Mouse (Mus musculus) hematopoietic stem cell, adult 5-6 weeks (primary cell): Measurements from ENCODE around the gene Numbl. TPM values are rescaled to one million over a fixed set of nuclear protein-coding genes. Genes with fewer than 3 reads are reported as not detected.

ENCODE experiments used
- ATAC-seq, 2 experiments: fragments of 125-278 bp in 1 of 2; replicated peaks in 1 of 2; 2 replicates each; pipeline ENCODE4 v1.8.0; 2016 to 2017; ENCODE audit warnings: inconsistent platforms in 2 of 2, mild to moderate bottlenecking in 2 of 2, moderate number of reproducible peaks in 2 of 2, low read depth in 1 of 2, moderate TSS enrichment in 1 of 2; ENCODE audit not compliant: low FRiP score in 2 of 2, poor library complexity in 2 of 2, severe bottlenecking in 2 of 2, insufficient read depth in 1 of 2, low TSS enrichment in 1 of 2
- total RNA-seq: library from RNA; stranded (forward); fragments of 172-1452, 232-1000 nt; gene quantifications from 2 replicates; pipeline ENCODE4 v1.2.3, GENCODE M21; 2017

Gene Numbl
- 1.6 and 2.4 TPM in 2 replicates for total RNA-seq

DNA sequence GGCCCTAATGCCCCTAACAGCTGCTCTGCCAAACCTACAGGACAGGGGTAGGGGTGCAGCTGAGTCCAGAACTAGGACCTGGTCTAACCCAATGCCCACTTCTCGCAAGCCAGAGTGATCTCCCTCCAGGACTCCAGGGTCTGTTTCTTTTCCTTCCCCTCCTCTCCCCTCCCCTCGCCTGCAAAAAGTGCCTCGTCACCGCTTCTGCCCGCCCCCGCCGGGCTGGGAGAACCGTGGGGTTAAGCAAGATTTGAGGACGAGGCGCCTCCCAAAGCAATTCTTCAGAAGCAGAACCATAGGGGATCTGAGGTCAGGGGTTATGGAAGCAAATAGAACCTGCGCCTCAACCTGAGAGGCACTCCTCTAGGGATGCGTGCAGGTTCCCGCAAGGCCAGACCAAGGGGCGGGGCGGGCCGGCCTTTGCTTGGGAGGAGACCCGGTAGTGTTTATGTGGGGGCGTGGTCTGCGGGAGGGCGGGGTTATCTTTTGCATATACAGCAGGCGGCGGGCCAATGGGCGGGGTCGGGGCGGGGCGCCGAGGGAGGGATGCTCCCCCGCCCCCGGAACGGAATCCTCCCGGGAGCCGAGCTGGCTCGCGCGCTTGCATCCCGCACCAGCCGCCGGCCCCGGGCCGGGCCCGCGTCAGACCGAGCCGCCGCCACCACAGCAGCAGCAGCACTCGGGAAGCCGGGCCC, at the start of gene Numbl:
TSS of gene Numbl (plus strand) at position 229 of the 695 bp plus-strand sequence.
- ATAC-seq, result peak; percentile 74 to 78

DNA sequence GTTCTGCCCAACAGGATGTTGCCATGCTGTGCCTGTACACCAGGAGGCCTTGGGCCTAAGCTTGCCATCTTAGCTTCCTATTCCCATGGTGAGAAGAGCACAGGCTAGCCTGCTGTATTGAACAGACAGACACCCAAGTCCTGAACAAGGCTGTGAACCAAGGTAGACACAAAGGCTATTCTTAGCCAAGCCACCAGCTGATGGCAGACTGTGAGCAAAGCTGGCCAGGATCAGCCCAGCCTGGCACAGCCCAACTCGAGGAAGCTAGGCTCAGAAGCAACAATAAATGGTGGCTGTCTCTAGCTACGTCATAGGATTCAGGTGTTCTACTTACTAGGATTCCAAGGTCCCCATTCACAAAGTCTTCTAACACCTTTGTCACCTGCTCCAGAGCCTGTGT, 45.6 kb upstream of the Numbl start:
- no peak for ATAC-seq

DNA sequence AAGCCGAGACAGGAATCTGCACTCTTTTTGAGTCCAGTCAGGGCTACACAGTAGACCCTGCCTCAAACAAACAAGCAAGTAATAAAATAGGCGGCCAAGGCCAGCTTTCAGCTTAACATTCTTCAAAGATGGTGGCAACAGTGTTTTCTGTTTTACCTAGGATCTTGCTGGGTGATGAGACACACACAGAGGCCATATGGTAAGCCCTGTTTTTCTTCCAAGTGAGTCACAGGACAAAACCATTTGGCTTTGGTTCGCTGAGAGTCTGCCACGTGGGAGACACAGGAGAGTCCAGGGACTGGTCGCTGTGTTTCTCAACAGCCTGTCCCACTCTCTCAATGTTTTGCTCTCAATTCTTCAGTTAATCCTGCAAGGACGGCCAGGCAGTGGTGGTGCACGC, 39.6 kb upstream of the Numbl start:
- ATAC-seq, result no peak

DNA sequence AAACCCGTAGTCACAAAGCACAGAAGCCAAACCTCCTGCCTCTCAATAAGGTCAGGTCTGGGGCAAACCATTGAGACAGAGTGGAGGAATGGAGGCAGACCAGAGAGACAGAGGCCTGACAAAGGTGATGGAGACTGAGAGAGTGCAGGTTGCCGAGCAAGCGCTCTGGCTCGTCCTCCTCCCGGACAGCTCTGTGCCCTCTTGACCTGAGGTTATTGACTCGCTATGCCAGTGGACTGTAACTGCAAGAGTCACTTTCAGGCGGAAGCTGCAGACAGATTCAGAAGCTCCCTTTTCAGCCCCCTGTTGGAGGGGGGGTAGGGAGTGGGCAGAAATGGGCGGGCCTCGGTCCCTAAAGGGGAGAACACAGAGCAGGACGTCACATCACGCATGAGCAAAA, 38.3 kb upstream of the Numbl start:
- ATAC-seq, result no peak

DNA sequence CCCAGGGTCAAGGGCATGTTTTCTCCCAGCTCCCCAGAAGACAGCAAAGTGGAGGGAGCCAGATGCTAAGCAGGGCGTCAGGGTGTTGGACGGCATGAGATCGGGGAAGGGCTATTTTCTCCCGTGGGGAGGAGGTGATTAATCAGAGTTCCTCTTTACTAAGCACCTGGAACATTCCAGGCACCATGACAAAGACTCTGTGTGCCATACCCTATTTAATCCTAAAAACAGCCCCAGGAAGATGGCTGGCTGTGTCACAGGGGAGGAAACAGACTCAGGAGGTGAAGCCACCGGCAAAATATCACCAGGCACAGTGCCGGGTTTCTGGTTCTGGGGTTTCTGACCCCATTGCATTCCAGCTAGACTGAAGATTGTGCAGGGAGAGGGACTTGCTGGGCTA, 36.3 kb upstream of the Numbl start:
- no peak for ATAC-seq

DNA sequence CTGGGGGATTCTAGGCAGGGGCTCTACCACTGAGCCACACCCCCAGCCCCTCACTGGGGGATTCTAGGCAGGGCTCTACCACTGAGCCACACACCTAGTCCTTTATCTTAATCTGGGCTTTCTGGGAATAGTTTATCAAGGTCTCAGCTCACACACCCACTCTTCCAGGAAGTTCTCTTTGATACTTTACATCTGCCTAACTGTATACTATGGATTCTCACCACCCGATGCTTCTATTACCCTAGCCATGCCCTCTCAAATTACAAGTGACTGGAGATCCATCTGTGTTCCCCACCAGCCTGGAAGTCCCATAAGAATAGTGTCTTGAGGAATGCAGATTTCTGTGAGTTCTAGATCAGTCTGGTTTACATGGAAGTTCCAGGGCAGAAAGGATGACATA, 35.7 kb upstream of the Numbl start:
- ATAC-seq, result no peak

DNA sequence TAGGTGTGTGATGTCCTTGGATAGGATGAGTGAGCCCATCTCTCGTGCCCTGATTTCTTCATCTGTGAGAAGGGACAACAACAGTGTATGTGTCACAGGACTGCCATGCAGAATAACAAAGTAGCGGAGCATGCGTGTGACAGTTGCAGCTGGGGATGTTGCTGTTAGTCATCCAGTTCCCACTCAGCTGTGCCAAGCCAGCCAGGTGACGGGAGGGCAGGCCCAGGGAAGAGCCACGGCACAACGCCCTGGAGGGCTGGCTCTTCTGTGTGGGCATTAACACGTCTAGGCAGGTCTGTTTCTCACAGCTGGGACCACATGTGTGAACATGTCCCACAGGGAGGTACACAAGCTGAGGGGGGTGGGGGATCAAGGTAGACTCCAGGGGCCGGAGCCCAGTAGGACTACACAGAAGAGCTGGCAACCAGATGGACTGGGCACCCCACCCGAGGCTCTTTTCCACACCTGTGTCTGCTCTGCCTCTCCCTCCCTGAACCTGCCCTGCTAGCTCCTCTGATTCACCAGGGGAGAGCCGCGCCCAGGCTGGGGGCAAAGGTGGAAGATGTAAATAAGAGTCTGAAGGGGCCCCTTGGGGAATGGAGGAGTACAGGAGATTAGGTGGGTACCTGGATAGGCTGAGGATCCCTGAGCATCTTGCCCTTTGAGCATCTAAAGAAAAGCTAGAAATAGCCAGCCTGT, 33.2 kb upstream of the Numbl start:
- no peak for ATAC-seq

DNA sequence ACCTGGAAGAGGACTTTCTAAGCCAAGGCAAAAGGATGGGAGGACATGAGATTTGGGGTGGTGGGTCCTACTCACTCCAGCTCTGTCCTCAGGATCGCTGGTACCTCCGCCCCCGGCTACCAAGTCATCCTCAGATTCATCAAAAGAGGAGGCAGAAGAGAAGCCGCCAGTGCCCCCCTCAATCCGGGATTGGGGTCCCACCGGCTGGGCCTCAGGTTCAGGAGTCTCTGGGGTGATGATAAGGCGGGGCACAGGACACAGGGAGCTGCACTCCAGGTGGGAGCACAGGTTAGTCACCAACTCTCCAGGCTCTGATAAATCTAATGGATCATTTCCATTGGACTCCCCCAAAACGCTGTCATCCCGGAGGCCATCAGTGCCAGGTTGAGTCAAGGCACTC, 31.0 kb upstream of the Numbl start:
- ATAC-seq, result no peak

DNA sequence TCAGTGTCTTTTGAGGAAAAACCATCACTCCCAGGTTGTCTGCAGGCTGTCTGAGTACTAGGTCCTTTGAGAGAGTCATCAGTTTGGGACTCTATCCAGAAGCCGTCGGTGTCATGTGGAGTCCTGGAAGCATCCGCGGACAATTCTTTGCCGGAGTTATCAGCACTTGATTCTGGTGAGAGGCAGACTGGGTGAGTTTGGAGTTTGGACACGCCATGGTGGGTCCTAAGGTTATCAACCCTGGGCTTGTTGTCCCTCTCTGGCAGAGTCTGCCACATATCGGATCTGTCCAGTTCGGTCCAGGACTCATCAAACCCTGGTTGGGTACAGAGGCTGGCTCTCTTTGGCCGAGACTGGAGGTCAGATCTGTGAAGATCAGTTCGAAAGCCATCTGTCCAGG, 30.6 kb upstream of the Numbl start:
- ATAC-seq, result no peak

DNA sequence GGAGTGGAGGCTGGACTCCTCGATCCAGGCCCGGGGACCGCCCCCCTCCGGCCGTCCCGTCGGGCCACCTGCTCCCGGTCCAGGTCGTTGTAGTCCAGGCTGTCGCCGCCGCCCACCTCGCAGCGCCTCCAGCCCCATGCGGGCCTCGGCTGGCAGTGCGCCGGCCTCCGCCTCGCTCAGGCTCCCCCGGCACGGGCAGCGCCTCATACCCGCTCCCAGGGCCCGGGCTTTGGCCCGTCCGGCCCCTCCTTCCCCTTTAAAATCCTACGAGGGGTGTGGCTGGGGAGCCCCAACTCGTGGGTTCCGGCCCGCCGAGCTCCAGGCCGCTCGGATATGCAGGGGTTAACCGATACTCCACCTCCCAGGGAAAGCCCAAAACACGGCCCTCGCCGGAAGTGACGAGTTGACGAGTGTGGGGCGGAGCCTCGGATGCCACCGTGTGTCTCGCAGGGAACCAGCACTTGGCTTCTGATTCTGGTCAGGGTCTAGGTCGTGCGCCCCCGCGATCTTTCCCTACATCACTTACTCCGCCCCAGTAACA, 29.9 kb upstream of the Numbl start, which contains the start of gene Itpkc:
TSS of gene Itpkc (minus strand) at position 381 of the 541 bp plus-strand sequence.
- peak; percentile 79 to 85 for ATAC-seq

DNA sequence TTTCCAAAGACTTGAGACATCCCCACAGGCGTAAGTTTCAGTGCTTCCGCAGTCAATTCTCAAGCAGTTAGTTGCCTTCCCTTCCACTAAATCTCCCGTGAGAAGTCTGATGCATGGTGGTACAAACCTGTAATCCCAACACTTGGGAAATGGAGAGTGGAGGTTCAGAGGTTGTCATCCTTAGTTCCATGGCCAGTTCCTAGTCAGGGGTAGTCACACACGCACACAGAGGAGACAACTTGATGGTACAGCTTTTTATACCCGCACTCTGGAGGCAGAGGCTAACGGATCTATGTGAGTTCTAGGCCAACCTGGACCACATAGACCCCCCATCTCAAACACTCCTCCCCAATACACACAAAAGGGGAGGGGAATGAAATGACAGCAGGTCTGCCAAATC, 29.4 kb upstream of the Numbl start:
- ATAC-seq, result peak; percentile 1 to 8; a peak in 2 of 4 replicates

DNA sequence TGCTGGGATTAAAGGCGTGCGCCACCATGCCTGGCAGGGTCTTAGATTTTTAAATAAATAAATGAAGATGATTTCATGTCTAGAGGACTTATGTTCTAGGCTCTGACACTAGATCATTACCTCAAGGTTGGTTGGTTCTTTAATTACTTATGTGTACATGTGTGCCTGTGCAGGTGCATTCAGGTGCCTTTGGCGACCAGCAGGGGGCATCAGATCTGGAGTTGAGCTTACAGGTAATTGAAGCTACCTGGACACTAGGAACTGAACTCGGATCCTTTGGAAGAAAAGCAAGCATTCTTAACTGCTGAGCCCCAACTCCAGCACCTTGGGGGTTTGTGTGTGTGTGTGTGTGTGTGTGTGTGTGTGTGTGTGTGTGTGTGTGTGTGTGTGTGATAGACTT, 27.5 kb upstream of the Numbl start:
- no peak for ATAC-seq

DNA sequence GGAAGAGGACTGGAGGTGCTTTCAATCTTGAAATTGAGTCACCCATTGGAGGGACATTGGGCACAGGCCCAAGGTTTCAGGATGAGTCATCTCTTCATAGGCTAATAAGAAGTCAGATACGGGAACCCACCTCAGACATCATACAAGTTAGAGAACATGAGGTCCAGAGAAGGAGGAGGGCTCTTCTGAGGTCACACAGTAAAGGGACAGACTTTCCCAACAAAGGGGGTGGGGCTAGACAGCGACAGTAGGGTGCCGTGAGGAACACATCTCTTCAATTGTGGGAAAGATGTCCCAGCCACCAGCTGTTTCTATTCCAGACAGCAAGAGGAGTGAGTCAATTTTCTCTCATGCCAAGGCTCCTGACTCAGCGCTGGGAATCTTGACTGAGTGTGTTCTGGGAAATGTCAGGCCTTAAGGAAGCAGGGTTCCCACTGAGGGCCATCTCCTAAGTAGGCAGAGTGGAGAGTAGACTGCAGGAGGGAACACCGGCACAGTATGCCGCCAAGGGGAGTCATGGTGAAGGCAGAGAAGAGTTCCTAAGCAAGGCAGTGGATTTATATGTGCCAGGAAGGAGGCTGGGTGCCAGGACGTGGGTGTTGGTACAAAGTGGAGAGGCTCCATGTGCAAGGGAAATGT, 26.4 kb upstream of the Numbl start:
- ATAC-seq, result no peak

DNA sequence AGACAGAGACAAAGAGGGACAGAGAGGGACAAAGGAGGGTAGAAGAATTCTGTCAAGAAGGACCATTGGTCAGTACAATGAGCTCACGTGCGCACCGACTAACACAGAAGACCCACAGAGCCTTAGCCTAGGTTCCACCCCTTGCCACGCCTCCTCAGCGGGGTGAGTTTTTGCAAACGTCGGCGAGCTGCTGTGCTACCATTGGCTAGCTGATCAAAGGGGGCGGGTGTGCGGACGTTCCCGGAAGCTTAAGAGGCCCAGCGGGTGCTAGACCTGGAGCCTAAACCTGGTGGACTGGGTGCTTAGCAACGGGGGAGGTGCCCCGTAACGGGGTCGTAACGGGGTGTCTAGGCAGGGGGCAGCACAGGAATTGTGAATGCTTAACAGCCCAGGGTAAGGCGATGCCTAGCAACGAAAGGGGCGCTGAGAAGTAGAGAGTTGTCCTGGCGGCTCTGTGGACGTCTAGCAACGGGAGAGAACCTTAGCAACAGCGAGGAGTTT, 25.4 kb upstream of the Numbl start, which contains the start of gene Coq8b:
TSS of gene Coq8b (plus strand) at position 243 of the 501 bp plus-strand sequence.
- ATAC-seq, result peak; percentile 94

DNA sequence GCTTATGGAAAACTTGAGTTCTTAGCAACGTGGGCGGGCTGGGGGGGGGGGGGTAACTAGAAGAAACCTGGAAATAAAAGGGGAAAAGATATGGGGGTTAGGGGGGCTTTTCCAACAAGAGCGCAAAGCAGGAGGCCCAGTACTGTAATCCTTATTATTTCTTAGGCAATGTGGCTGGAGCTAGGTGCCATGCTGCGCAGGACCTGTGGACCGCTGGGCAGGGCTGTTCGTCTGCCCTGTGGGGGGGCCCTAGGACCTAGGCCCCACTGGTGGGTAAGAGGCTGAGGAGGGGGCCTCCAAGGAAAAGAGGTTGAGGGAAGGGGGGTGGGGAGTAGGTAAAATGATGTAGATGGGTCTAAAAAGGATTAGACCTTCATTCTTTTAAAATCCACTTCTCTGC, 24.9 kb upstream of the Numbl start:
- no peak for ATAC-seq

DNA sequence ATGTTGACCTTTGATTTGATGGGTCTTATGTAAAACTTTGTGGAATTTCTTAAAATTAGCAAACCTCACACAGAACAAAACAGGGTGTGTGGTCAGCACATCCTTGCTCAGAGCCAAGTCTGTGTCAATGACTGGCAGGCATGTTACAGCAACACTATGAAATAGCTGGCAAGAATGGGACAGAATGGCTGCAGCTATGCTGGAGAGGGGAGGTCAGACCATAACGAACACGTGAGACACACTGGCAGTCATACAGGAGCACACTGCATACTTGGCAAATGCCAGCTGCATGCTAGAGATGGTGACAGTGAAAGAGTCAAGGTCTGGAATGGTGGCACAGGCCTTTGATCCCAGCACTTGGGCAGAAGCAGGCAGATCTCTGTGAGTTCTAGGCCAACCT, 22.5 kb upstream of the Numbl start:
- ATAC-seq, result no peak

DNA sequence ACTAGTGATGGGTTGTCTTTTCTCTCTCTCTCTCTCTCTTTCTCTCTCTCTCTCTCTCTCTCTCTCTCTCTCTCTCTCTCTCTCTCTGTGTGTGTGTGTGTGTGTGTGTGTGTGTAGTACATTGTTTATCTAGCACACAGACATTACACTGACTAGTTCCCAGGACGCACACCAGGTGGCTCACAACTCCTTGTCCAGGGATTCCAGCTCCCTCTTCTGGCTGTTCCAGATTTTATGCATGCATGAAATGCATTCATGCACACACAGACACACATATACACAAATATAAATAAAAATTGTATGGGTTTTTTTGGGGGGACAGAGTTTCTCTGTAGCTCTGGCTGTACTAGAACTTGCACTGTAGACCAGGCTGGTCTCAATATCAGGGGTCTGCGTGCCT, 20.7 kb upstream of the Numbl start:
- ATAC-seq, result no peak

DNA sequence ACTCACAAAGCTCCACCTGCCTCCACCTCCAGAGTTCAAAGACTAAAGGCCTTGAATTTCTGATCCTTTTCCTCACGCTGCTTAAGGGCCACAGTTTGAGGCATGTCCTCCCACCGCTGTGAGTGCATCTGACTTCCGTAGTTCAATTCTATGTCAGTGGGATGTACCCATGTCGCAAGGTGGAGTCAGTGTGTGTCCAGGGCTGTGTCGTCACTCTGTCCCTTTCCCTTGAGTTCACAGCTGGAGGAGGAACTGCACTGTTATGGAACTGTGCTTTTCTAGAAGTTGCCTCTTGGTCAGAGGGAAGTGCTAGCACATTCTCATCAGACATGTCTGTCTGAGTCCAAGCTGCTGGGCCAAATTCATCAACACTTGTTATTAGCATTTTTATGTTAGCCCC, 19.7 kb upstream of the Numbl start:
- peak in 1 of 2 experiments; percentile 43; a peak in 1 of 4 replicates for ATAC-seq
